Mouse (Mus musculus) right cerebral cortex, postnatal 4 days (tissue): ENCODE measurements around the gene 1700016D06Rik.

Experiments used
- DNase-seq: peaks from one replicate; pipeline ENCODE4 v3.0.0-alpha.2; 2022

1700016D06Rik gene

GRCm38 (mm10) chr8:11701033-11701362 is at the start of gene 1700016D06Rik:
TSS of gene 1700016D06Rik (minus strand) at chr8:11701063.
- no peak for DNase-seq

- DNase-seq = no peak
These were observed 48.6 kb upstream of the 1700016D06Rik start for GRCm38 (mm10) chr8:11749472-11749871.

GRCm38 (mm10) chr8:11746850-11747600 is 46.2 kb upstream of the 1700016D06Rik start:
- no peak for DNase-seq

GRCm38 (mm10) chr8:11743580-11743979 is 42.7 kb upstream of the 1700016D06Rik start:
- DNase-seq = no peak

GRCm38 (mm10) chr8:11740857-11741256 is 40.0 kb upstream of the 1700016D06Rik start:
- DNase-seq = no peak

- DNase-seq = no peak
These were observed 38.2 kb upstream of the 1700016D06Rik start for GRCm38 (mm10) chr8:11739082-11739481.

GRCm38 (mm10) chr8:11737096-11737495 is 36.2 kb upstream of the 1700016D06Rik start:
- no peak for DNase-seq

- DNase-seq = no peak
These were observed 34.9 kb upstream of the 1700016D06Rik start for GRCm38 (mm10) chr8:11735672-11736235.

- DNase-seq = no peak
These were observed 29.5 kb upstream of the 1700016D06Rik start for GRCm38 (mm10) chr8:11730271-11730940.

GRCm38 (mm10) chr8:11728482-11729295 is 27.8 kb upstream of the 1700016D06Rik start:
- DNase-seq = peak; percentile 61

GRCm38 (mm10) chr8:11727651-11728481 is 27.0 kb upstream of the 1700016D06Rik start, which contains the start of gene Arhgef7:
TSS of gene Arhgef7 (plus strand) at chr8:11727721.
- peak; percentile 84 for DNase-seq

GRCm38 (mm10) chr8:11727273-11727650 is 26.4 kb upstream of the 1700016D06Rik start:
- no peak for DNase-seq

- no peak for DNase-seq
These were observed 16.3 kb upstream of the 1700016D06Rik start for GRCm38 (mm10) chr8:11717194-11717593.

GRCm38 (mm10) chr8:11712244-11712643 is 11.4 kb upstream of the 1700016D06Rik start:
- DNase-seq = peak; percentile 39

- DNase-seq = no peak
These were observed 9.6 kb upstream of the 1700016D06Rik start for GRCm38 (mm10) chr8:11710415-11710814.

GRCm38 (mm10) chr8:11709542-11709941 is 8.7 kb upstream of the 1700016D06Rik start:
- DNase-seq = no peak

- no peak for DNase-seq
These were observed 8.0 kb upstream of the 1700016D06Rik start for GRCm38 (mm10) chr8:11708815-11709214.

GRCm38 (mm10) chr8:11707701-11708100 is 6.8 kb upstream of the 1700016D06Rik start:
- DNase-seq = no peak

- DNase-seq = peak; percentile 43
These were observed 5.0 kb upstream of the 1700016D06Rik start for GRCm38 (mm10) chr8:11705818-11706217.

GRCm38 (mm10) chr8:11704716-11705420 is 4.0 kb upstream of the 1700016D06Rik start:
- DNase-seq = no peak

GRCm38 (mm10) chr8:11703789-11704188 is 2.9 kb upstream of the 1700016D06Rik start:
- no peak for DNase-seq
